Mouse (Mus musculus) midbrain, embryonic 12.5 days (tissue): Measurements from ENCODE around the gene Vmn1r204. TPM values are rescaled to one million over a fixed set of nuclear protein-coding genes. Genes with fewer than 3 reads are reported as not detected.
"Not testable (repeated sequence)": the region's sequence is repeated elsewhere in the genome, so short reads cannot be mapped to it uniquely, and the experiment has no call there.

Experiments
- ATAC-seq: fragments of 200-750 bp; cut with Nextera tagmentation; 2 replicates; pipeline ENCODE4 v1.8.0; 2017; ENCODE audit warnings: low read depth, moderate TSS enrichment, moderate library complexity; ENCODE audit not compliant: low FRiP score
- H3K27ac ChIP-seq: fragments of 300-500 bp; sonication (generic); replicated peaks from 2 replicates; pipeline ENCODE4 v1.5.1; 2016; ENCODE audit warnings: mild to moderate bottlenecking
- H3K27me3 ChIP-seq: fragments of 300-500 bp; sonication (generic); 2 replicates; pipeline ENCODE4 v1.6.1; 2016; ENCODE audit warnings: mild to moderate bottlenecking
- H3K36me3 ChIP-seq: fragments of 300-500 bp; sonication (generic); 2 replicates; pipeline ENCODE4 v1.6.1; 2016
- H3K4me1 ChIP-seq: fragments of 300-500 bp; sonication (generic); 2 replicates; pipeline ENCODE4 v1.6.1; 2016
- H3K4me2 ChIP-seq: fragments of 300-500 bp; sonication (generic); replicated peaks from 2 replicates; pipeline ENCODE4 v1.6.1; 2016; ENCODE audit warnings: mild to moderate bottlenecking, moderate library complexity
- H3K4me3 ChIP-seq: fragments of 300-500 bp; sonication (generic); 2 replicates; pipeline ENCODE4 v1.5.1; 2016; ENCODE audit warnings: mild to moderate bottlenecking
- H3K9ac ChIP-seq: fragments of 300-500 bp; sonication (generic); replicated peaks from 2 replicates; pipeline ENCODE4 v1.6.1; 2016; ENCODE audit warnings: mild to moderate bottlenecking, moderate library complexity
- H3K9me3 ChIP-seq: fragments of 300-500 bp; sonication (generic); 2 replicates; pipeline ENCODE4 v1.6.1; 2016; ENCODE audit warnings: mild to moderate bottlenecking
- WGBS: fragments of 180-500 bp; shearing (Covaris S2); methylation state at CpG from one replicate; pipeline ENCODE4 v1.1.7; 2016; 5-methylcytosine and 5-hydroxymethylcytosine counted together
- polyA plus RNA-seq: library from polyadenylated mRNA; unstranded; fragments of >200 nt; fragmentation: Nextera tagmentation; extraction: Ambion mirVana; gene quantifications from 2 replicates; pipeline ENCODE4 v1.2.1, GENCODE M21; 2016

Vmn1r204 gene
- polyA plus RNA-seq, result not detected in 2 replicates

DNA sequence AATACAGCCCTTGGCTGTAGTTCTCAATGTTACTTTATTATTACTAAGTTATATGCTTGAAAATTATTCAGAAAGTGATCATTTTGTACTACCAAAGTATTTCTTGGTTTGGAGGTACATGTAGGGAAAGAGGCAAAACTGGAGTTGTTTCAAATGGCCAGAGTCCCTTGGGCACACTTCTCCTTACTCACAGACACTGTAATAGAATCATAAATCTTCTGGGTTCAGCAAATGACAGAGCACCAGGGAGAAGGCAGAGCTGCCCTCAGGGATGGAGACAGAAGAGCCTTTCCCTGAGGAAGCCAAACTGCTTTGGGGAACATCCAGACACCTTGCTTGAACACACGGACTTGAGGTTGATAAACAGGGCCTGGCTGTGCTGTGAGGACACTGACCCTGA lies at the start of gene Vmn1r204:
Gene Vmn1r204, plus strand, starts transcription at position 301 of the 400 bp plus-strand sequence.
- WGBS, result 79% methylated on average over 1 of the region's 1 CpGs
- not testable (repeated sequence) for H3K4me1 ChIP-seq

DNA sequence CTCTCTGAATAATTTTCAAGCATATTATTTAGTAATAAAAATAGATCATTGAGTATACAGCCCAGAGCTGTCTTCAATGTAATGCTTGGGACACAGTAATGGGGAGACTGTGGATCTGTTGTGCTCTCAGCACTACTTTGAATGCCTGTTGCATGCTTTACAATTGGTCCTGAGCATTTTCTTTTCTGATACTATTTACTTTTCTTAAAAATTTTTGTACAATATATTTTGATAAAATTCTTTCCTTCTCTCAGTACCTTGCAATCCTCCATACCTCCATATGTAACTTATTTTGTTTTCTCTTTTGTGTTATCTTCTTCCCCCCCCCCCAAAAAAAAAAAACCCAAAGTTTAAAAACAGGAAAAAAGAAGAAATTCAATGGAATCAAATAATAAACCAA lies 47.7 kb upstream of the Vmn1r204 start, which contains the start of gene Vmn1r202:
Gene Vmn1r202, minus strand, starts transcription at position 101 of the 400 bp plus-strand sequence.
- no peaks in the 10 kb centered on the region for H3K9me3 ChIP-seq
- H3K36me3 ChIP-seq, result no peaks in the 10 kb centered on the region
- no peaks in the 10 kb centered on the region for H3K4me1 ChIP-seq
- H3K27me3 ChIP-seq, result no peaks in the 10 kb centered on the region
- no peak within 1 kb of the TSS for H3K4me2 ChIP-seq
- H3K27ac ChIP-seq, result no peak within 1 kb of the TSS
- no peak within 1 kb of the TSS for H3K9ac ChIP-seq
- ATAC-seq, result no peak
- H3K4me3 ChIP-seq, result no peak within 1 kb of the TSS

More for the DNA sequence above, at the start of gene Vmn1r204:
- not testable (repeated sequence) for H3K27me3 ChIP-seq, H3K9ac ChIP-seq, H3K9me3 ChIP-seq, ATAC-seq, H3K27ac ChIP-seq, H3K36me3 ChIP-seq, H3K4me3 ChIP-seq, H3K4me2 ChIP-seq

- H3K4me1 ChIP-seq, result no peaks in the 10 kb centered on the region
- no peaks in the 10 kb centered on the region for H3K36me3 ChIP-seq
- H3K4me3 ChIP-seq, result no peak within 1 kb of the TSS
- H3K27me3 ChIP-seq, result no peaks in the 10 kb centered on the region
- no peak within 1 kb of the TSS for H3K27ac ChIP-seq
- no peak within 1 kb of the TSS for H3K9ac ChIP-seq
- no peak within 1 kb of the TSS for H3K4me2 ChIP-seq
- ATAC-seq, result no peak
- H3K9me3 ChIP-seq, result no peaks in the 10 kb centered on the region
These were observed 35.2 kb upstream of the Vmn1r204 start, which contains the start of gene Vmn1r203 for GRCm38 (mm10) chr13:22517814-22518213. Vmn1r203 (plus strand) TSS chr13:22518114.

DNA sequence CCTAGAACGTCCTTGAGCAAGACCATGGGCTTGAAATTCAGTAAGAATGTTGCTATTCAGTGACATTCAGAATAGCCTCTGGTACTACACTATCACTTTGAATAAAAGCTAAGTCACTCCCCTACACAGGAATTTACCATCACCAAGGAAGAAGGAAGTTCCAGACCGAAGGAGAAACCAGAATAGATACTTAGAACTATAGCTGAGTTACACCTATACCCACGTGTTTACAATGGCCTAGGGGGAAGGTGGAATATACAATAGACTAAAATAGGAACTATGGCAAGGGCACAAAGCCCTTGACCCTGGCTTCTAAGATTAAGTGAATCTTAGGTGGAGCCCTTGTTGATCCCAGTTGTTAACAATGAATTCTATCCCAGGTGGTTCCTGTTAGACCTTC lies 21.9 kb downstream of the Vmn1r204 start:
- not testable (repeated sequence) for ATAC-seq, H3K36me3 ChIP-seq, H3K4me3 ChIP-seq, H3K4me1 ChIP-seq, H3K9me3 ChIP-seq, H3K27me3 ChIP-seq, H3K9ac ChIP-seq, H3K4me2 ChIP-seq, H3K27ac ChIP-seq
- WGBS, result 82% methylated on average over 3 of the region's 3 CpGs

- H3K4me3 ChIP-seq, H3K4me2 ChIP-seq, H3K9me3 ChIP-seq, H3K27me3 ChIP-seq, ATAC-seq, H3K4me1 ChIP-seq, H3K27ac ChIP-seq, H3K36me3 ChIP-seq, H3K9ac ChIP-seq: not testable (repeated sequence)
- WGBS, result 83% methylated on average over 14 of the region's 14 CpGs
These were observed 30.3 kb downstream of the Vmn1r204 start for GRCm38 (mm10) chr13:22583336-22583735.

DNA sequence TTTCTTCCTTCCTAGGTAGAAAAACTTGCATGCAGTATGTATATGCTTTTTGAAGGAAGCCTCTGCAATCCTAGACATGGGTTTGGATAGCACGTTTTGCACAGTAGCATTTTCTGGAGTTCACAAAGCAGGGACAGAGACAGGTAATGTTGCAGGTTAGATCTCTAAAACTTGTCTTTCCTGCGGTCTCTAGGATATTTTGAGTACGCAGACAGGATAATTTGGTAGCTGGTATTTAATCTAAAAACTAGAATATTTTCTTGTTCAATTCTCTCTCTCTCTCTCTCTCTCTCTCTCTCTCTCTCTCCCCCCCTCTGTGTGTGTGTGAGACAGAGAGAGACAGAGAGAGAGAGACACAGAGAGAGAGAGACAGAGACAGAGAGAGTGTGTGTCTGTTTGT lies 39.9 kb downstream of the Vmn1r204 start, which contains the start of gene Vmn1r205:
Gene Vmn1r205, minus strand, starts transcription at position 101 of the 400 bp plus-strand sequence.
- WGBS, result 89% methylated on average over 3 of the region's 3 CpGs
- H3K9me3 ChIP-seq, result no peaks in the 10 kb centered on the region
- H3K4me3 ChIP-seq, result no peak within 1 kb of the TSS
- H3K9ac ChIP-seq, result no peak within 1 kb of the TSS
- no peak within 1 kb of the TSS for H3K4me2 ChIP-seq
- ATAC-seq, result no peak
- H3K27ac ChIP-seq, result no peak within 1 kb of the TSS
- no peaks in the 10 kb centered on the region for H3K27me3 ChIP-seq
- H3K4me1 ChIP-seq, result no peaks in the 10 kb centered on the region
- no peaks in the 10 kb centered on the region for H3K36me3 ChIP-seq

Other genes with a start within 250 kb of the Vmn1r204 start
- not detected in 2 replicates for gene Vmn1r197, start 228.6 kb upstream of the Vmn1r204 start, polyA plus RNA-seq
- not detected in 2 replicates for gene Vmn1r198, start 202.8 kb upstream of the Vmn1r204 start, polyA plus RNA-seq
- gene Vmn1r199, start 173.4 kb upstream of the Vmn1r204 start, polyA plus RNA-seq, result not detected in 2 replicates
- not detected in 2 replicates for gene Vmn1r200, start 162.8 kb upstream of the Vmn1r204 start, polyA plus RNA-seq
- gene Vmn1r201, start 81.3 kb upstream of the Vmn1r204 start, polyA plus RNA-seq, result not detected in 2 replicates
- gene Vmn1r202, start 47.8 kb upstream of the Vmn1r204 start, polyA plus RNA-seq, result not detected in 2 replicates
- not detected in 2 replicates for gene Vmn1r203, start 35.1 kb upstream of the Vmn1r204 start, polyA plus RNA-seq
- not detected in 2 replicates for gene Vmn1r205, start 39.8 kb downstream of the Vmn1r204 start, polyA plus RNA-seq
- gene Vmn1r206, start 71.1 kb downstream of the Vmn1r204 start, polyA plus RNA-seq, result not detected in 2 replicates
- not detected in 2 replicates for gene Vmn1r207-ps, start 176.4 kb downstream of the Vmn1r204 start, polyA plus RNA-seq
- not detected in 2 replicates for gene Vmn1r208, start 224.2 kb downstream of the Vmn1r204 start, polyA plus RNA-seq